Mouse (Mus musculus) heart, embryonic 14.5 days (tissue): ENCODE data around the gene Afg1l. TPM values are rescaled to one million over a fixed set of nuclear protein-coding genes. Genes with fewer than 3 reads are reported as not detected.

ENCODE experiments used
- ATAC-seq: fragments of 200-750 bp; cut with Nextera tagmentation; 2 replicates; pipeline ENCODE4 v1.8.0; 2017; ENCODE audit warnings: low read depth, moderate TSS enrichment; ENCODE audit not compliant: insufficient number of reproducible peaks, insufficient read depth, low FRiP score
- H3K27ac ChIP-seq, 2 experiments: fragments of 200-500 bp in 1 of 2; fragments of 300-500 bp in 1 of 2; sonication (generic) in 1 of 2; replicated peaks in 1 of 2; 2 replicates each; pipeline ENCODE4 v1.5.1; 2012 to 2014; ENCODE audit warnings: low read depth in 2 of 2, low read length in 2 of 2, control low read depth in 1 of 2, mild to moderate bottlenecking in 1 of 2, mixed read lengths in 1 of 2; ENCODE audit not compliant: control insufficient read depth in 1 of 2, insufficient read depth in 1 of 2
- H3K27me3 ChIP-seq: fragments of 300-500 bp; sonication (generic); 2 replicates; pipeline ENCODE4 v1.6.1; 2014; ENCODE audit warnings: mild to moderate bottlenecking, low read length, control low read depth; ENCODE audit not compliant: control insufficient read depth, insufficient read depth
- H3K36me3 ChIP-seq: fragments of 300-500 bp; sonication (generic); 2 replicates; pipeline ENCODE4 v1.6.1; 2014; ENCODE audit warnings: mild to moderate bottlenecking, control low read depth, low read length, mixed read lengths; ENCODE audit not compliant: control insufficient read depth, insufficient read depth
- H3K4me1 ChIP-seq, 2 experiments: fragments of 200-500 bp in 1 of 2; fragments of 300-500 bp in 1 of 2; sonication (generic) in 1 of 2; 2 replicates each; pipeline ENCODE4 v1.6.1; 2012 to 2014; ENCODE audit warnings: low read length in 2 of 2, control low read depth in 1 of 2, mixed read lengths in 1 of 2; ENCODE audit not compliant: control insufficient read depth in 2 of 2, insufficient read depth in 2 of 2
- H3K4me2 ChIP-seq: fragments of 300-500 bp; sonication (generic); 2 replicates; pipeline ENCODE4 v1.6.1; 2014; ENCODE audit warnings: mild to moderate bottlenecking, low read length
- H3K4me3 ChIP-seq, 2 experiments: fragments of 200-500 bp in 1 of 2; fragments of 300-500 bp in 1 of 2; sonication (generic) in 1 of 2; 2 replicates each; pipeline ENCODE4 v1.5.1; 2012 to 2014; ENCODE audit warnings: low read length in 2 of 2, mild to moderate bottlenecking in 2 of 2, control low read depth in 1 of 2, low read depth in 1 of 2, moderate library complexity in 1 of 2; ENCODE audit not compliant: control insufficient read depth in 1 of 2, insufficient read depth in 1 of 2
- H3K9ac ChIP-seq: fragments of 300-500 bp; sonication (generic); 2 replicates; pipeline ENCODE4 v1.6.1; 2014; ENCODE audit warnings: mild to moderate bottlenecking, low read length
- H3K9me3 ChIP-seq: fragments of 300-500 bp; sonication (generic); 2 replicates; pipeline ENCODE4 v1.6.1; 2016; ENCODE audit warnings: low read length, control low read depth; ENCODE audit not compliant: control insufficient read depth
- WGBS: fragments of 180-500 bp; shearing (Covaris S2); extraction: QIAGEN DNeasy Blood & Tissue Kit; methylation state at CpG from one replicate; pipeline ENCODE4 v1.1.7; 2014; 5-methylcytosine and 5-hydroxymethylcytosine counted together
- polyA plus RNA-seq: library from polyadenylated mRNA; unstranded; fragments of >200 nt; fragmentation: Nextera tagmentation; extraction: Ambion mirVana; gene quantifications from 2 replicates; pipeline ENCODE4 v1.2.1, GENCODE M21; 2014

The Afg1l gene
- polyA plus RNA-seq, 1 experiment from 2014 or later: 15.4 TPM

GRCm38 (mm10) chr10:42307980-42308686 lies 170.2 kb downstream of the Afg1l start:
- peaks cover 11% of the 10 kb centered on the region; the same call in 1 of the 2 replicates for H3K36me3 ChIP-seq
- H3K4me3 ChIP-seq: peak overlapping the region; percentile 36
- H3K4me2 ChIP-seq: peak overlapping the region; percentile 68
- ATAC-seq: no peak; the same call in 1 of the 2 replicates
- peaks cover under 1 to 3% of the 10 kb centered on the region in 2 experiments; a peak in 1 of 4 replicates for H3K4me1 ChIP-seq
- no peaks in the 10 kb centered on the region for H3K9me3 ChIP-seq
- no peaks in the 10 kb centered on the region for H3K27me3 ChIP-seq
- H3K27ac ChIP-seq: no peak overlapping the region
- 8% methylated on average over 20 of the region's 20 CpGs for WGBS
- peak overlapping the region; percentile 57 for H3K9ac ChIP-seq

GRCm38 (mm10) chr10:42306422-42306821 lies 171.9 kb downstream of the Afg1l start:
- no peaks in the 10 kb centered on the region for H3K27me3 ChIP-seq
- ATAC-seq: no peak
- no peak overlapping the region for H3K4me3 ChIP-seq
- H3K9me3 ChIP-seq: no peaks in the 10 kb centered on the region
- no peak overlapping the region for H3K9ac ChIP-seq
- WGBS: 83% methylated on average over 8 of the region's 8 CpGs
- peaks cover 0 to 3% of the 10 kb centered on the region in 2 experiments; a peak in 1 of 4 replicates for H3K4me1 ChIP-seq
- H3K4me2 ChIP-seq: no peak overlapping the region
- no peaks in the 10 kb centered on the region for H3K36me3 ChIP-seq
- no peak overlapping the region for H3K27ac ChIP-seq

GRCm38 (mm10) chr10:42300805-42301204 lies 177.6 kb downstream of the Afg1l start:
- H3K4me1 ChIP-seq: no peaks in the 10 kb centered on the region
- no peak overlapping the region for H3K4me3 ChIP-seq
- no peak for ATAC-seq
- H3K9ac ChIP-seq: no peak overlapping the region
- H3K9me3 ChIP-seq: no peaks in the 10 kb centered on the region
- H3K36me3 ChIP-seq: no peaks in the 10 kb centered on the region
- no peak overlapping the region for H3K4me2 ChIP-seq
- H3K27ac ChIP-seq: no peak overlapping the region
- no peaks in the 10 kb centered on the region for H3K27me3 ChIP-seq
- 43% methylated on average over 4 of the region's 4 CpGs for WGBS

GRCm38 (mm10) chr10:42299967-42300366 lies 178.4 kb downstream of the Afg1l start:
- Histone ChIP-seq H3K9me3 (no peaks in the 10 kb centered on the region), H3K4me1 (no peaks in the 10 kb centered on the region), H3K9ac (no peak overlapping the region), H3K27me3 (no peaks in the 10 kb centered on the region), H3K4me3 (no peak overlapping the region), H3K36me3 (no peaks in the 10 kb centered on the region), H3K4me2 (no peak overlapping the region), H3K27ac (no peak overlapping the region)
- no peak for ATAC-seq
- WGBS: 58% methylated on average over 7 of the region's 7 CpGs

GRCm38 (mm10) chr10:42299426-42299825 lies 178.9 kb downstream of the Afg1l start:
- H3K4me2 ChIP-seq: no peak overlapping the region
- H3K9me3 ChIP-seq: no peaks in the 10 kb centered on the region
- 81% methylated on average over 6 of the region's 6 CpGs for WGBS
- ATAC-seq: no peak
- no peak overlapping the region for H3K4me3 ChIP-seq
- no peaks in the 10 kb centered on the region for H3K36me3 ChIP-seq
- H3K9ac ChIP-seq: no peak overlapping the region
- no peaks in the 10 kb centered on the region for H3K27me3 ChIP-seq
- H3K4me1 ChIP-seq: no peaks in the 10 kb centered on the region
- no peak overlapping the region for H3K27ac ChIP-seq

GRCm38 (mm10) chr10:42297954-42298353 lies 180.4 kb downstream of the Afg1l start:
- no peak overlapping the region for H3K4me2 ChIP-seq
- no peaks in the 10 kb centered on the region for H3K27me3 ChIP-seq
- no peak overlapping the region for H3K27ac ChIP-seq
- H3K4me1 ChIP-seq: no peaks in the 10 kb centered on the region; a peak in 1 of 4 replicates
- no peaks in the 10 kb centered on the region for H3K36me3 ChIP-seq
- WGBS: 91% methylated on average over 1 of the region's 1 CpGs
- H3K4me3 ChIP-seq: no peak overlapping the region
- no peaks in the 10 kb centered on the region for H3K9me3 ChIP-seq
- ATAC-seq: no peak
- H3K9ac ChIP-seq: no peak overlapping the region

- Histone ChIP-seq H3K9me3 (no peaks in the 10 kb centered on the region), H3K27ac (no peak overlapping the region), H3K4me1 (no peaks in the 10 kb centered on the region; a peak in 1 of 4 replicates), H3K36me3 (no peaks in the 10 kb centered on the region), H3K9ac (no peak overlapping the region), H3K4me3 (no peak overlapping the region), H3K27me3 (no peaks in the 10 kb centered on the region), H3K4me2 (no peak overlapping the region)
- 84% methylated on average over 2 of the region's 2 CpGs for WGBS
- ATAC-seq: no peak
Observed at GRCm38 (mm10) chr10:42297109-42297508, 181.3 kb downstream of the Afg1l start.

GRCm38 (mm10) chr10:42296559-42296958 lies 181.8 kb downstream of the Afg1l start:
- no peak overlapping the region for H3K9ac ChIP-seq
- H3K27me3 ChIP-seq: no peaks in the 10 kb centered on the region
- no peaks in the 10 kb centered on the region for H3K36me3 ChIP-seq
- no peak overlapping the region for H3K27ac ChIP-seq
- H3K4me3 ChIP-seq: no peak overlapping the region
- no peaks in the 10 kb centered on the region for H3K9me3 ChIP-seq
- WGBS: 50% methylated on average over 4 of the region's 4 CpGs
- no peaks in the 10 kb centered on the region; a peak in 1 of 4 replicates for H3K4me1 ChIP-seq
- ATAC-seq: no peak
- H3K4me2 ChIP-seq: no peak overlapping the region
